Mouse (Mus musculus) erythroblast, embryonic 14.5 days (primary cell): Measurements from ENCODE around the gene Ndst4.

ENCODE experiments used
- GATA1 ChIP-seq: IDR thresholded peaks from 2 replicates; pipeline ENCODE4 v1.6.1; 2012; ENCODE audit warnings: low read length, inconsistent platforms, mixed read lengths
- TAL1 ChIP-seq: IDR thresholded peaks from 3 replicates; pipeline ENCODE4 v1.6.1; 2012; ENCODE audit warnings: low read length, inconsistent platforms, mixed read lengths

- TF ChIP-seq TAL1 (no peak), GATA1 (no peak)
Measured at GRCm38 (mm10) chr3:125722953-125723352, 319.1 kb downstream of the Ndst4 start.
